Mouse (Mus musculus) 3T3-L1 (cell line): ENCODE data around the gene Sec22a.
A peak's percentile ranks its signal among the peaks of the same experiment; 100 is the strongest.

Experiments used
- DNase-seq: peaks from one replicate; pipeline ENCODE4 v3.0.0-alpha.2; 2015; ENCODE audit warnings: low read depth, low spot score

The Sec22a gene

DNA sequence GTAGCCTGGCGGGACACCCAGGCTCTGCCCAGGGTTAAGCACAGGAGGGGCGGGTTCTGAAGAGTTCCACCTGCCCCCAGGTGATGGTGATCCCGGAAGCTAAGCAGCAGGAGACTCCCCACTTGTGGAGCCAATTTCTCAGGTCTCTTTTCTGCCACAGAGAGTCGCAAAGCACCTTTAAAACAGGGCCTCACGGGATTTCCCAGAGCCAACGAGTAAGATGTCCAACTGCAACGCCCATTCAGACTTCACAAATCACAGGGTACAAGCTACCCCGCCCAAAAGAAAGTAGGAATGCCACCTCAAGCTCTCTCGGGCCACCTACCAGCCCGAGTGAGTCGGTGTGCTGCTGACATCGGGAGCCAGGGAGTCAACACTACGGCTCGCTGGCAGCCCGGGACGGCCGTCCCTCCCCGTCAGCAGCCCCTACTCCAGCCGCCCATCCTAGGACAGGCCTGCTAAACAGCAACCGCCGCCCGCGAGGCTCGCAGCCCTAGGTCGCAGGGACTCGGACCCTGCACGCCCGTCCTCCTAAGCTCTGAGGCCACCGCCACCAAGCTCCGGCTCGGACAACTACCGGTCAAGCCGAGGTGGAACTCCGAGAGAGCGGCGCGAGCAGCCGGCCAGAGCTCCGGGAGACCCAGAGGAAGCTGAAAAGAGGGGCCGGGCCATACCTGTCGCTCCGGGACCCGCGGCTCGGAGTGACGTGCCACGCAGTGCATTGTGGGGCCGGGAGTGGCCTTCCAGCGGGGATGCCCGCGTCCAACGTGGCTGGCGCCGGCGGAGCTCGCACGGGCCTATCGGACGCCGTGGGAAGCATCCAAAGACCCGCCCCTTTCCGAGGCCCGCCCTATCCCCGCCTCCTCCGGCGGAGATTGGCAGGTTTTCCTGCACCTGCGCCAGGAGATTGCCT lies at the start of gene Sec22a:
Gene Sec22a (minus strand): TSS at position 769 of the 913 bp plus-strand sequence.
- peak; percentile 93 for DNase-seq

GRCm38 (mm10) chr16:35406706-35407105 lies 43.0 kb upstream of the Sec22a start:
- peak; percentile 3 for DNase-seq

- DNase-seq = peak; percentile 77
Measured at GRCm38 (mm10) chr16:35406166-35406565, 42.4 kb upstream of the Sec22a start.

DNA sequence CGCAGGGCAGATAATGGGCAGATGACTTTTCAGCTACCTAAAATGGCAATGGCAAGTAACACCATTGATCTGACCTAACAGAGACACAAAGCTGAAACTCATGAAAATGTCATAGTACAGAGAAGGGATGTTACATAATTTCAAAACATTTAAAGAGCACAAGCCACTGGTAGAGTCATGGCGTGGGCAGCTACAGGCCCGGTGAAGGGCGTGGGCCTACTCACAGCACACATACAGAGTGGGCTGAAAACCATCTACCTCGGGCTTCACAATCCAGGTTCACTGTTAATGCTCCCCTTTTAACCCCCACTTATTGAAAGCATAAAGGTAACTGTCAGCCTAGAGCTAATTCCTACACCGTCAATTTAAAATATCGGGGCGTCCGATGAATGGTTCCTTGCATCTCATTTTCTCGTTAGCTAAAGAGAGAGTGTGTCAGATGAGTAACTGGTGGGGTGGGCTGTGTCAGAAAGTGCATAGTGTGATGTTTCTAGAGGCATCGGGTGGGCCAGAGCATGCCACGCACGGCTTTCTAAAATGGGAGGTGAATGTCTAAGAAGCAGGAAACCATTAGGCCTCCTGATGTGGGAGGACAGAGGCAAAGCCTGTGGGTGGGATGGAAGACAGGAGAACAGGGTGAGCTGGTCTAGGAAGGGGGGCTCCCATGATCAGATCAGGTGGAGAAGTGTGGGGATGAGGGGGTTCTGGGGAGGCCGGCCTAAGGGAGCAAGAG lies 41.8 kb upstream of the Sec22a start:
- no peak for DNase-seq

DNA sequence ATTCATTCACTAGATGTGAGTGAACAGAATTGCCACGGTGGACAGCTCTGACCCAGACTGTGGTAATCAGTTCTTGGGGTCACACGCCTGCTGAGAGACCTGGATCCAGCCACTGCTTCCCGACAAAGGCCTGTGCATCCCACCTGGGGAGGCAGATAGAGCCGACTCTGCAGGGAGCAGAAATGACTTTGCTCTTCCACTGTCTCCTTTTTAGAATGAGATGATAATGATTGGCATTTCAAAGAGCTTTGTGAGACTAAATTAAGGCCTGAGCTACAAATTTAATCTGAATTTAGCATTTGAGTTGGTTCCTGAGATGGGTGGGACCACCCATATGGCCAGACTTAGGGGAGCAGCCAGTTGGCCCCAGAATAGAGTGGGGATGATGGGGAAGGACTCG lies 41.1 kb upstream of the Sec22a start:
- DNase-seq = no peak

GRCm38 (mm10) chr16:35403891-35404290 lies 40.2 kb upstream of the Sec22a start:
- no peak for DNase-seq

GRCm38 (mm10) chr16:35403356-35403755 lies 39.6 kb upstream of the Sec22a start:
- DNase-seq = no peak

GRCm38 (mm10) chr16:35392813-35393212 lies 29.1 kb upstream of the Sec22a start:
- DNase-seq = peak; percentile 39

- peak; percentile 92 for DNase-seq
Measured at GRCm38 (mm10) chr16:35385654-35386053, 21.9 kb upstream of the Sec22a start.

DNA sequence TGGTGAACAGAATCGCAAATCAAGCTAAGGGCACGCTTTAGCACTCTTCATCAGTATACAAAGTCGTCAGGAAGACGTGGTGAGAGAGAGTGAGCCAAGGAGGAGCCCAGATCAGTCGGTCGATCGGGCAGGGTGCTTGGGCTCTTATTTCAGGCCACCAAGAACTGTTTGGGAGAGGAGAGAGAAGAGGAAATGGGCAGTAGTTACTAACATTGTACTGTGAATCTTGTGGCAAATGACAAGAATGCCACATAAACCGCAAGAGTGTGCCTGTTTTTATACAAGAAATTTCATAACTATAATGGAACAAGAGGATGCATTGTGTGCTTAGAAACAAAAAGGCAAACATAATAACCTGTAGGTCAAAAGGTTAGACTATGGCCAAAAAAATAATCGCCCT lies 16.3 kb upstream of the Sec22a start:
- no peak for DNase-seq

DNA sequence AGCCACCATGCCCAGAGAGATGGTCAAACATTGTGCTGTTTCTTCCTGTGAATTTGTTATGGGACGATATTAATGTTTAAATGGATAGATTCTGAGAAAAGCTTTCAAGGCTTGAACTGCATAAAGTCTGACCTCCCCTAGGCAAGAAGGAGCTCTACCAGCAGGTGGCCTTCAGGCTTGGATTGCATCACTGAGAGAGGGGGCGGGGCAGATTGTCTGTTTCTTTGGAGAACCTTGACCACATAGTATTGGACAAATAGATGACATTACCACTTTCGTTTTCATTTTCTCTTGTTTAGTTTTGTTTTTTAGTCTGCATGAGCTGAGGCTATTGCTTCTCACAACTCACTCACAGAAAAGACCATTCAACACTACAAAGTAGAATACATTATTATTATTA lies 15.6 kb upstream of the Sec22a start:
- peak; percentile 47 for DNase-seq

DNA sequence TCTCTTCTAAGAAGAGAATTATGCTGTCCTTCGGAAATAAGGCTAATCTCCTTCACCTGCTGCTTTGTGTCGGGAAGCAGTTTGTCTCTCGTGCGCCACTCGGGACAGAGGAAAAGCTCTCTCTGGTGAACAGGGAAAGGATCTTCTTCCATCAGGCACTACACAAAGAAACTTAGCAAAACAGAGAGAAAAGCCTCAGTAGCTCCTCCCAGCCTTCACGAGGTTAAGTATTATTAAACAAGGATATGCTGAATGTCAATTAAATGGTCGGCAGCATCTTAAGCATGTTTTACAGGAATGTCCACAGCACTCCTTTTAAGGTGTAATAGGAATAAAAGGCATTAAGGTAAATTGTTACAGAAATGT lies 328 bp upstream of the Sec22a start:
- DNase-seq = no peak

DNA sequence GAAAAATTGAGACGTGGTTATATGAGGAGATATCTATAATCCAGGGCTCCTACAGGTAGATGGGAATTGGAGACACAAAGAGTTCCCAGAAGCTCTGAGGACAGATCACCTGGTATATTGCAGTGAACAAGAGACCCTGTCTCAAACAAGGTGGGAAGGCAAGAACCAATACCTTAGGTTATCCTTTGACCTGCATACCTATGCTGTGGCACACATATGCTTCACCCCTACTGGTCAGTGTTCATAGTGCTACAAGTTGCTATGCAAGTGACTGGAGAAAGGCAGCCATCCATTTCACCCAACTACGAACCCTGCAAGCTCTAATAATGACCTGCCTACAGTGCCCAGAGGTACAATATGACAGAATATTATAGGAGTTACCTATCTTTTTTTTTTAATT lies 1.5 kb downstream of the Sec22a start:
- DNase-seq = peak; percentile 38

- peak; percentile 69 for DNase-seq
Measured at GRCm38 (mm10) chr16:35360593-35360992, 3.1 kb downstream of the Sec22a start.

DNA sequence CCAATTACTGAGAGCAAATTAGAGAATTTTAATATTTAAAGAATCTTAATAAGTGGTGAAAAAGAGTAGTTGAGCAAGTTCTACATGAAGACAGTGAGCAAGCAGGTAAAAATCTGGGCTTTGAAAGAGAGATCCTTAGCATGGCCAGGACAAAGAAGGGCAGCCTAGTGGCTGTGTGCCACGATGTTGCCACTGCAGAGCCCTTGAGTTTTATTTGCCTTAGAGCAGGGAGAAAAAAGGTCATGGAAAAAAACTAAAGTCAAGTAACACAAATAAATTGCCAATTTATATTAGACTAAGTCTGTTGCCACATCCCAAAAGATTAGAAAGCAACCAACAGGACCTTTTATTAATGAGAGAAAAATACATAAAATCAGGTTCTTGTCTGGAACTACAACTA lies 6.3 kb downstream of the Sec22a start:
- DNase-seq = no peak

- DNase-seq = no peak
Measured at GRCm38 (mm10) chr16:35330451-35330850, 33.3 kb downstream of the Sec22a start.

DNA sequence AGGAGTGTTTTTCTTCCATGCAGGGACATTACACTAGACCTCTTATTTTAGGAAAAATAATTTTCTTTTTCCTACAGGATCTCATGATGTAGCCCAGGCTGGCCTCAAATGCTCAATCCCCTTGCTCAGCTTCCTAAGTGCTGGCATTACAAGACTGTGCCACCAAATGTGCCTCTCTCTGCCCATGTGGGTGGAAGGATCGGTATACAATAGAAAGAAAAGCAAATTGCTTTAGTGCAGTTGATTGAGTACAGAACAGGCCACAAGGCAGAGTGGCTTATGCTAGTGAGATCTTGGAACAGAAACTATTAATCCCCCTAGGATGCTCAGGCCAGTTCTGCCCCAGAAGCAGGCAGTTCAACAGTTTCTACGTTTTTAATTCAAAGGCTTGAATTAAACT lies 43.9 kb downstream of the Sec22a start:
- DNase-seq = no peak

- DNase-seq = peak; percentile 83
Measured at GRCm38 (mm10) chr16:35319335-35319734, 44.4 kb downstream of the Sec22a start.

GRCm38 (mm10) chr16:35318397-35318796 lies 45.3 kb downstream of the Sec22a start:
- no peak for DNase-seq

GRCm38 (mm10) chr16:35317460-35317859 lies 46.3 kb downstream of the Sec22a start:
- no peak for DNase-seq

DNA sequence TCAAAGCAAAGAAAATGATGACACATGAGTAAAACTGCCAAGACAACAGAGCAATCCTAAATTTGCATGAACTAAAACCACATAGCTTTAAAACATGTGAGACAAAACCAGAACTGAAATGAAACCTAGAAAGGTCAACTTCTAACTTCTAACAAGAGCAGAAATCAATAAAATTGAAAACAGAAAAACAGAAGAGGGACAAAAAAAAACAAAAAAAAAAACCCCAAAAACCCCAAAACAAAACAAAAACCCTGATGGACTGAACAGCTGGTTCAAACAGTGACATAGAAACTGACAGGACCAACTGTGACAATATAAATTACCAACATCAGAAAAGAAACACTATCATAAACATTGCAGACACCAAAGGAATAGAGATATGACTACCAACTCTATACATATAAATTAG lies 46.9 kb downstream of the Sec22a start:
- DNase-seq = no peak

GRCm38 (mm10) chr16:35315496-35315895 lies 48.2 kb downstream of the Sec22a start:
- DNase-seq = no peak

- DNase-seq = no peak
Measured at GRCm38 (mm10) chr16:35311586-35311985, 52.1 kb downstream of the Sec22a start.
